Mouse (Mus musculus) liver, adult 2 months (tissue): ENCODE results near the gene Mpnd.

Experiments used
- CTCF ChIP-seq: fragments of 200-500 bp; IDR thresholded peaks from 2 replicates; pipeline ENCODE4 v1.5.1; 2011; ENCODE audit warnings: low read depth, low read length, control low read depth
- POLR2A ChIP-seq: fragments of 200-500 bp; IDR thresholded peaks from 2 replicates; pipeline ENCODE4 v1.6.1; 2011; ENCODE audit warnings: low read length, control low read depth; ENCODE audit not compliant: insufficient read depth; ENCODE audit errors: extremely low read depth

GRCm38 (mm10) chr17:56006956-56007355 is 1.4 kb downstream of the Mpnd start:
- TF ChIP-seq POLR2A, result no peak
- no peak for TF ChIP-seq CTCF
